Mouse (Mus musculus) cortical plate, adult 2 months (tissue): Measurements from ENCODE around the gene Stx5a.

ENCODE experiments used
- CTCF ChIP-seq: fragments of 200-500 bp; IDR thresholded peaks from 2 replicates; pipeline ENCODE4 v1.5.1; 2011; ENCODE audit warnings: mild to moderate bottlenecking, control low read depth, low read length; ENCODE audit not compliant: insufficient read depth; ENCODE audit errors: extremely low read depth
- POLR2A ChIP-seq: fragments of 200-500 bp; IDR thresholded peaks from 2 replicates; pipeline ENCODE4 v1.6.1; 2011; ENCODE audit warnings: mild to moderate bottlenecking, low read length, control low read depth; ENCODE audit not compliant: insufficient read depth; ENCODE audit errors: extremely low read depth

GRCm38 (mm10) chr19:8725081-8725613, 16.1 kb upstream of the Stx5a start:
- TF ChIP-seq POLR2A (no peak), CTCF (no peak)
